Mouse (Mus musculus) urinary bladder, postnatal 4 days (tissue): ENCODE results near the gene Higd2a.
"Not testable (repeated sequence)": the region's sequence is repeated elsewhere in the genome, so short reads cannot be mapped to it uniquely, and the experiment has no call there.

ENCODE experiments used
- DNase-seq, 2 experiments: peaks; one replicate each; pipeline ENCODE4 v3.0.0; 2021 to 2022; ENCODE audit warnings: low spot score in 2 of 2

Gene Higd2a

DNA sequence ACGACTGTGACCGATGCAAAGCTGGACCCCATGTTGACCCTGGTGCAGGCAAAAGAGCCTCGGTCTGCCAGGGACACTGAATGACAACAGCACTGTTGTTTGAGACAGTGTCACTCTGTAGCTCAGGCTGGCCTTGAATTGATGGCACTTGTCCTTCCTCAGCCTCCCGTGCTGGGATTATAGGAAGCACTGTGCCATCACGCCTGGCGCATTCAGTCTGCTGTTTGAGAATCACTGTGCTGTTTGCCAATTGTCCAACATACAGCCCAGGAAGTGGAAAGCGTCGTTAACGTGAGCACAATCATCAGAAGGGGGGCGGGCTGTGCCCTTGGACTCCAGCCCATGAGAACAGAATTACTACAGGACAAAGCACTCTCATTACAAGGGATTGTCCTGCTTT lies 7.9 kb upstream of the Higd2a start:
- no peak for DNase-seq

DNA sequence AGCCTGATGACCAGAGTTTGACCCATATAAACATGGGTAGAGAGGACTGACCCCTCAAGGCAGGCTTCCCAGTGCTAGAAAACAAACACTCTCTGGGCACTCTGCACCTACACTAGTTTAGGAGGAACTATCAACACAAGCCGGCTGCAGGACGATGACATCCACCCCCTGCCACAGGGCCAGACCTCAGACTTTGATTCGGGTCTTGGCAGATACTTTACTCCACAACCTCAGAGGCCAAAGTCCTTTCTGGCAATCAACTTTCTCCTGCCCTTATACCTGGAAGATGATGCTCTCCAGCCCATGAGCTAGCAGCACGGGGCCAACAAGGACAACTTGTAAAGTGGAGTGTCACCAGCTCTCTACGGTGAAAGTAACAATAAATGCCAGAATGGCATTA lies 7.1 kb upstream of the Higd2a start:
- DNase-seq: no peak

DNA sequence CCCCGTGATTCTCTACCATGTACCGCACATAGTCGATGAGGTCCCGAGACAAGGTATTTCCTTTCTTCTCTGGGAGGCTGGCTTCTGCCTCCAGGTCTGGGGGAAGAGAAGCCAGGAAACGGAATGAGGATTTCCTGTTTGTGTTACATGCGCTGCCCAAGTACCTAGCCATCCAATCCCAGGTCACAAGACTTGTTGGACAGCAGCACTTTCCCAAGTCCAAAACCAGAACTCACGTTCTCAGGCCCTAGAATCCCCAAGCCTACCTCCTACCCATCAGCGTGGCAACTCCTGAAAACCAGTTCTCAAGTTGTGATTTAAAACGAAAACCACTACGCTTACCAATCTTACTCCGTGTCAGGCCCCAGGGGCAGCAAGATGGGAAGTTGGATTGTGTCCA lies 4.2 kb upstream of the Higd2a start:
- DNase-seq: no peak

DNA sequence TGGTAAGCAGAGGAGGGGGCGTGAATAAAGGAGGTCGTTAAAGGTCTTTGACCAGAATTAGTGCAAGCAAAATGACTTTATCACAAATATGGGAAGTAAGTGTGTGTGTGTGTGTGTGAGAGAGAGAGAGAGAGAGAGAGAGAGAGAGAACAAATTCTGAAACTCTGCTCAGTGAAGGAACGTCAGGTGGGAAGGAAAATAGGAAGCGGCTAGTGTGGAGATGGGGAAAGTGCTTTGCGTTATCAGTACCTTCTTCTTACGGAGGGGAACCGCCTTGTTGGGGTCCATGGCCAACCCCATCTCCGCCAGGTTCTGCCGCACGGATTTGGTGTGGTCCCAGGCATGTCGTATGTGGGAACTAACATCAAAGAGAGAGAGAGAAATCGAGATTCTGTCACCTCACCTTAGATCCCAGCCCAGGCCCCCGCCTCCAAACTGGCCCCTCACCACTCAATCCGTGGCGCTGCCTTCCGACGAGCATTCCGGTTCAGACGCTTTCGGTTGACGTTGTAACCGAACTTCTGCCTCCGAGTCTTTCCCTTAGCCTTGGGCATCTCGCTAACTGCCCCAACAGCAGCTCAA lies 502 bp upstream of the Higd2a start:
- no peak for DNase-seq

DNA sequence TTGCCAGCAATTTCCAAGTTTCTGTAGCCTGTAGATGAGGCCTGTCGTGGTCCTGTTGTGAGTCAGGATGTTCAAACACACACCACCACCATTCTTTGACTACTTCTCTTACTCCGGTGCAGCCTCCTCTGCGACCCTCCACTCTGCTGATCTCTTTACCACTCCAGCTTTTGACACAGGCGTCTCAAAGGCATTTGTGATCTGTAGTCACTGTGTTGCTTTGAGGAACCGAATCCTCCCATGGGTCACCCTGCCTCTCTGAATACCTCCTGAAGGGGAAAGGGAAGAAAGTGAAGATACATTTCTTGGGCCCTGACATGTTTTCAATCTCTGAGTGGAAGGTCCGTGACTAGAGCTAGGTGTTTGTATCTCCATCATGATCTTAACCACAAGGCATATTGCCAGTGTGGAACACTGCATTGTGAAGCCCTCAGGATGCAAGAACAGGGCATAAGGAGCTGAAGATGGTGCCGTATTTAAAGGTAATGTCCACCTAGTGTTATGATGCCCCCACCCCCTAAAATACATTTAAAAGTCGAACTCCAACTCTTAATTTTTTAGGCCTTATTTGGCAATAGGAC lies 1.9 kb downstream of the Higd2a start:
- DNase-seq: no peak

DNA sequence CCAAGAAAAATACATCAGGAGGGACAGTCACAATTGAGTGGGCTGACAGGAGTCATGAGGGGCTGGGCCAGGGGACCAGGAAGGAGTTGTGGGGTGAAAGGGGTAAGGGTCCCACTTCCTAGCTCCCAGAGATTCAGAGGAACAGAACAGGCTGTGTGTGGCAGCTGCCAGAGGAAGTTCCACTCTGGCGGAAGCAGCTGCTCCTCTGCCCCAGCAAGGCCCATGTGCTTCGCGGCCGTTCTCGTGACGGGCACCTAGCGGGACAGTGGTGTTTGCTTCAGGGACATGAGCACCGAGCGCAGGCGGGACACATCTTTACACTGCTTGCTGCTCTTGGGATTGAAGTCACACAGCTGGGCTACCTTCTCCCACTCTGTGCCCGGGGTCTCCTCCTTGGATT lies 3.6 kb downstream of the Higd2a start:
- DNase-seq: no peak

DNA sequence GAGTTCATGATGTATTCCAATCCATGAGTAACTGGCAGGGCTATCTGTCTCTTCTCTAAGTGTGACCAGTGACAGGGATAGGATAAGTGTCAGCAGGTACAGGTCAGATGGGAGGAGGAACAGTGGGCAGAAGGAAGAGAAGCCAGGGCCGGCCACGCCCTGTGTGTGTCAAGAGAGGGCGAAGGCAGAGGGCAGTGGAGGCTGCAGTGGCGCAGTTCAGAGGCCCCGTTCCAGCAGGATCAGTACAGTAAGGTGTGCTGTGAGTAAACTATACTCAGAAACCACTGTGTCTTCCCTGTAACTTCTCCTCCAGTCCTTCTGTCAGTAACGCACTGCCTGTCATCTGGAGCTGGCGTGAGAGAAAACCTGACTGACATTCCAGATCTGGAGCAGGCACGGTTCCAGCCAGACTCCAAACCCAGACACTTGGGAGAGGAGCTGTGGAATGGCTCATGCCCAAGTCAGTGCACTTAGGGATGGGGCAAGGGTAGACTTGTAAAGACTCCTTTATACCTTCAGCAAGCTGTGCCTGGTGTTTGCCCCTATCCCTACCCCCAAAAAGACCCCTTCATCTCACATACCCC lies 6.2 kb downstream of the Higd2a start:
- no peak for DNase-seq

- DNase-seq: no peak
These were observed 6.9 kb downstream of the Higd2a start for GRCm38 (mm10) chr13:54596870-54597269.

DNA sequence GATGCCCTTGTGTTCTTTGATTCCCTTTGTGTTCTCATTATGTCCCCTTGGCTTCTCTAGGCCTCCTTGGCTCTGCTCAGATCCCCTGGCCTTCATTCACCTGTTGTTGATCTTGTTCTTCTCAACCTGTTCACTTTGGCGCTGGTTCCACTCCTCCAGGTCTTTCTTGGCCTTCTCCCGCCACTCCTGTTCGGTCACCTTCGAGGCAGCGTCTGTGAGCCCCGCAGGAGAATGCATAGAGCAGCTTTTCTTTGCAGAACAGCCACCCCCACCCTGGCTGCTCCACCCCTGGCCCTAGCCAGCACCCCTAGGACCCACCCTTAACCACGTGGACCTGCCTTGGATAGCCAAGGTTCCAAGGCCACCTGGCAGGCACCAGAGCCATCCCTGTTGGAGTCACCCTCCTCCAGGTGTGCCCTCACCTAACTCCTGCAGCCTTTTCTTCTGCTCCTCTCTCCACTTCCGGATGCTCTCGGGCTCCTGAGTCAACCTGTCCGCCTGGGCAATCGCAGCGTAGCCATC lies 8.7 kb downstream of the Higd2a start:
- DNase-seq: no peak

DNA sequence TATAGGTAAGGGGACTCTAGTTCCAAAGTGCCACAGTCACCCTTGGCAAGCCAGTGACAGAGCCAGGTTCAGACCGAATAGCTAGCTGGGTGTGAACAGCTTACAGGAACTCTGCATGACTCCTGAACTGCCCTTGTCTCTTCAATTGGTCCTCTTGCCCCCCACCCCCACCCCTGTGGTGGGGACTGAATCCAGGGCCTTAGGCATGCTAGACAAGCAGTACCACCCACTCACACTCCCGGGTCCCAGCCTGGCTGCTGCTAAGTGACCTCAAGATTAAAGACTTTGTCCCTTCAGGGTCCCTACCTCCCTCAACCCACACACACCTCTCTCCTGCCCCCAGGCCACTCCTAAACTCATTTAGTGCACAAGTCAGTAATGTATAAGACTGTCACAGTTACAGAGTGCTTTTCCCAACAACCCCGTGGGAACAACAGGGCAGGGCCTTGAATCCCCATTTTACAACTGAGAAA lies 12.7 kb downstream of the Higd2a start:
- DNase-seq: no peak

- no peak for DNase-seq
These were observed 13.5 kb downstream of the Higd2a start for GRCm38 (mm10) chr13:54603501-54603900.

- no peak for DNase-seq
These were observed 14.2 kb downstream of the Higd2a start for GRCm38 (mm10) chr13:54604221-54604620.

DNA sequence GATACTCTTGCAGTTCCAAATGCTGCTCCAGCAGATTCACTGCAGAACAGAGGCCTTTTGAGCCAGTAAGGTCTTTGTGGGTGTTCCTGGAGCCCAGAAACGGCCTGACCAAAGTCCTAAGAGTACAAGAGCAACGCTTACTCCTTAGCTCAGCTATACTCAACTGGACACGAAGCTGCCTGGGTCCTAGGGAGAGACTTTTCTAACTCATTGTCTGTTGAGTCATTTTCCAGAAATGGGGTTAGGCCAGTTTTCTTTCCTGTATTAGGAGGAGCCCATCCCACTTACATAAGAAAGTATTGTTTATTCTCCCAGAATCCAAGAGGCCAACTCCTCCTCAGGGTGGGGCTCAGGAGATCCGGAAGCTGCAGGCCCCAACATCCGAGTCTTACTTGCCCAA lies 15.4 kb downstream of the Higd2a start:
- DNase-seq: no peak

- DNase-seq: no peak
These were observed 17.2 kb downstream of the Higd2a start for GRCm38 (mm10) chr13:54607204-54607603.

GRCm38 (mm10) chr13:54608002-54608401 lies 18.0 kb downstream of the Higd2a start:
- no peak for DNase-seq

DNA sequence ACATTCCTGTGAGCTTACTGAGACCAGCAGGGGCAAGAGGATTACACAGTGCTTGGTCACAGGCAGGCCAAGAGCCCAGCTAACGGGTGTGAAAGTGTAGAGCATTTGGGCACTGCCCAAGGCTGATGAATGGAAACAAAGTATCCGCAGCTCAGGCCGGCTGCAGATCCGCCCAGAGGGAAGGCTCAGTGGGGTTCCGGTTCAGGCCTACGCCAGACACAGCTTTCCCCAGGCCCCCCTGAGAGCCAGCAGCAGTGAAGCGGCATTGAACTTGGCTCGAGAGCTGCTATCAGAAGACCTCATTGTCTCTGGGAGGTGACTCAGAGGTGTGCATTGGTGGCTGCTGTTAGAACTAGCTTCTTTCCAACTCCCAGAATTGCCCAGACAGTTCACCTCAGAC lies 18.7 kb downstream of the Higd2a start:
- DNase-seq: peak in 1 of 2 experiments; percentile 39

DNA sequence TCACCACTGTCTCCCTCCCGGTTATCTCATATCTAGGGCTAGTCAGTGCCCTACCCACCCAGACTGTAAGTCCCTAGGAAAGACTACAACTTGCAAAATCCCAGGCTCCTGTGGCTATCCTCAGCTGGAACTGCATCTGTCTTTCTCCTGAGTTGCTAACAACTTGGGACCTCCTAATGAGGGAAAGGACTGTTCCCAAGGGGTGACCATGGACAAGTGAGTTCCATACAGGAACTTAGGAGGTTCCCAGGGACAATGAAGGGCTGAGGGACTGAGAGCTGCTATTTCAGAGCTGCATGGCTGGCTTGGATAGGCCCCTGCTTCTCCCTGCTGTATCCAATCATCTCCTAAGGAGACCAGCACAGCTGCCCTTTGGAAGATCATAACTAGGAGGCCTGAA lies 19.3 kb downstream of the Higd2a start:
- DNase-seq: no peak

DNA sequence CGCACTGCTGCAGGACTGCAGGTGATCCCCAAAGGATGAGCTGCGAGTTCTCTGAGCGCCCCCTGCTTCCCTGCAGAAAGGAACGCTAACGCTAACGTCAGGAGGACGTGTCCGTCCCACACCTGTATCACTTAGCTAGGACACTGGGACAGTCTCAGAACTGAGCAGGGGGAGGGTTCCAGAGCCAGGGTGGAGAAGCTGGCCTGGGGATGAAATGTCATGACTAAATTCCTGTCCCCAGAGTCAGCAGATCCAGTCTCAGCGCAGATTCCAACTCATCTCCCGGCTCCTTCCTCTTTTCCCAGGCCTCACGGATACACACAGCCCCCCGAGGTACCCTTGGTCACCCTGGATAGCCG lies 20.6 kb downstream of the Higd2a start:
- DNase-seq: no peak

- peak; percentile 82 to 88 for DNase-seq
These were observed 21.2 kb downstream of the Higd2a start, which contains the start of gene Cltb for GRCm38 (mm10) chr13:54610972-54611754. Gene Cltb, minus strand, starts transcription at chr13:54611344.

- not testable (repeated sequence) for DNase-seq
These were observed 23.1 kb downstream of the Higd2a start for GRCm38 (mm10) chr13:54613141-54613540.

- no peak for DNase-seq
These were observed 26.3 kb downstream of the Higd2a start for GRCm38 (mm10) chr13:54616307-54616706.

- no peak for DNase-seq
These were observed 27.0 kb downstream of the Higd2a start for GRCm38 (mm10) chr13:54616998-54617397.
